Mouse (Mus musculus) mouse embryonic stem cell (cell line): Measurements from ENCODE around the gene D3Ertd254e.

Experiments
- in situ Hi-C, 2 experiments: fragments of 300-500 bp; cut with MboI; formaldehyde crosslinking; loops; 1 replicate in 1 of 2; 3 replicates in 1 of 2; pipeline ENCODE4 v1.14.3; 2019 to 2020; ENCODE audit warnings: low sequenced_read_pairs in 2 of 2, low pct_unique_long_range_greater_than_20kb in 1 of 2, mixed read lengths in 1 of 2; ENCODE audit not compliant: unreplicated experiment in 1 of 2

Gene D3Ertd254e

DNA sequence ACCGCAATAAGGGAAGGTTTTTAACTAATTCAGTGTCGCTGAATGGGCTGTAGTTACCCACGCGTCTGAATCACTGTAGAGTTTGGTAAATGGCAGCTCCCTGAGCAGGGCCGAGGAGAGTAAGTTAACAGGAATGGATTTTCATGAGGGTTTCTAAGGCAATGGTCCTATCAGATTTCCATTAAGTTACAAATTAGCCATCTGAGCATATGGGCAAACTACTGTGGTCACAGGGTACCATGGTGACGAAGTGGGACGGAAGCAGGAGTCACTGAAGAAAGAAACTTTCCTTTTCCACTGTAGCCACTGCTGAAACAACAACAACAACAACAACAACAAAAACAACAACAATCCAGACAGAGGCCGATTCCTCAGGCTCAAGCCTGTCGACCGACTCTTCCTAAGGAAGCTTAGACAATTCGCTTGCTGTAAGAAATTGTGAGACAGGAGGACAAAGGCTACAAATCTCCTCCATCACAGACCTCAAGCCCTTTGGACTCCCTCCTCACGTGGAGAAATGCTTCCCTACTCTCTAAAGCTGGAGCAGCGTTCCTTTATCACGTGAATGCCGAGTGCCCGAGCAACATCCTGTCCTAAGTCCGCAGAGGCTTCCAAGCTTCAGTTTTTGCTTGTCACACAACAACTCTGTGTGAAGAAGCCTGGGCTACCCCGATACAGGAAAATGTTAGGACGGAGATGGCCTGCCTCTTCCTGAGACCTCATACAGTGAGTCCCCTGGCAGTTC is 56.9 kb downstream of the D3Ertd254e start:
- in situ Hi-C loops, result loop anchor here in 1 of 2 experiments (25.0 kb wide), 1 partner anchor 230 kb away; no protein-coding TSS in a partner anchor

DNA sequence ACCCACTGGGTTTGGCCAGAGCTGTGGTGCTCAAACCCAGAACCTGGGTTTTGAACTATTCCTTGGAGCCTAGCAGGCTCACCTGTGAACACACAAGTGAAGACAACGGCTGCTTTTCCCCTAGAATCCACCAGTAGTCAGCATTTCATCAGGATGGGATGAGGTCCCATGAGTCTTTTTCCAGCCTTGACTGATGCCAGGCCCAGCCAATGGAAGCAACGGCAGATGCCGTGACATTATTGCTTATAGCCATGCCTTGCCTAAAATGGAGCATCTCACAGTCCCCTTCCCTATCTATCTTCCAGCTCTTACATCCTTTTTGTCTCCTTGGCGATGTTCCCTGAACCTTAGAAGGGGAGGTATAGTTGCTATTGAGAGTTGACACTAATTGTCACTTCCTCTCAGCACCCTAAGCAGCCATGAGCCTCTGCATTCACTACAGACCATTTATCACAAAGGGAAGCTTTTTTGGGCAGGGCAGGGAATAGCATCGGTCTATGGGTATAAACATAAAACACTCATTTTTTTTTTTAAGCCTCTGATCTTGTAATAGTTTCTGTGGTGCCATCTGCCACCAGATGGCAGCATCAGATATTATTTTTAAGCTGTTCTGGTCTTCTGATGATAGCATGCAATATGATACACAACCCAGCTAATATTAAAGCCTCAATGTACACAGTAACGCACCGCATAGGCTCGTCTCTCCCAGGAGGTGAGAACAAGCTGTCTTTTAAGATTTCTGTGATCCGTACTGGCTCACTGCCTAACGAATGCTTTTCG is 59.1 kb downstream of the D3Ertd254e start:
- in situ Hi-C loops, result loop anchor here in 1 of 2 experiments (5.0 to 25.0 kb wide), 2 partner anchors 122 to 227 kb away; no protein-coding TSS in a partner anchor

DNA sequence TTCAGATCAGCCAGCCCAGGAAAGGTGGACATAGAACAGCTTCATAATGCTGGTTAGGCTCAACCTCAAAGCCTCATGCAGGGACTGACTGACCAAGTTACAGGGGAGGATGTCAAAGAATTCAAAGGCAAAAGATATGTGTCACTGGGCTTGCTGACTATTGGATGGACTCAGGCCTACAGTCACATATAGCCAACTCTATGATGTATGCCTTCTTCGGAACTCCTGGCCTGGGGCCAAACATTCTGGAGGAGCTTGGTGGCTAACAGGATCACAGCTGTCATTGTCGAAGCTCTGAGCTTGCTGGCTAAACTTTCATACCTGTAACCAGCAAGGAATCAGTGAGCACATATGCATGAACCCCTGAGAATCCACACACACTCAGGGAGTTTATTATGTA is 60.1 kb downstream of the D3Ertd254e start:
- in situ Hi-C loops, result loop anchor here in 1 of 2 experiments (5.0 to 25.0 kb wide), 2 partner anchors 121 to 226 kb away; no protein-coding TSS in a partner anchor

DNA sequence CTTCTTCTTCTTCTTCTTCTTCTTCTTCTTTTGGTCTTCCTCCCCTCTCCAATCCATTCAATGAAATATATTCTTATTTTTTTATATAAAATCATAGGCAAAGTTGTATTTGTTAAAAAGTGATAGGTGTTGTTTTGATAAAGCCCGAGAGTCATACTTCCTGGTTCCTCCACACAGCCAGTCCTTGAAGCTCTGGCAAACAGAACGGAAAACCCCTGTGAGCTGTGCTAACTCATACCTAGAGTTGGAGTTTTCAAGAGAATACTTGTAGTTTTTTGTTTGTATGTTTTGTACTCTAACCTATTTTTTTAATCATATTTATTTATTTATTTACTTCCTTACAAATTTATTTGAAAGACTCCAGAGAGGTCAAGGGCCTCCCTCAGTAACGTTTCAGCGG is 61.9 kb downstream of the D3Ertd254e start:
- in situ Hi-C loops, result loop anchor here in 1 of 2 experiments (5.0 to 25.0 kb wide), 2 partner anchors 120 to 225 kb away; no protein-coding TSS in a partner anchor
